Mouse (Mus musculus) ovary, adult 18-20 months (tissue): ENCODE data around the gene Aqp7.

Experiments
- DNase-seq: peaks from one replicate; pipeline ENCODE4 v3.0.0; 2022; ENCODE audit warnings: low spot score, mixed read lengths

Gene Aqp7

GRCm38 (mm10) chr4:41063351-41063750 is 15.4 kb upstream of the Aqp7 start:
- DNase-seq: no peak

- DNase-seq: no peak
These were observed 9.4 kb upstream of the Aqp7 start for GRCm38 (mm10) chr4:41057361-41057760.

GRCm38 (mm10) chr4:41056742-41057332 is 8.9 kb upstream of the Aqp7 start:
- DNase-seq: no peak

GRCm38 (mm10) chr4:41056253-41056652 is 8.3 kb upstream of the Aqp7 start:
- no peak for DNase-seq

- DNase-seq: no peak
These were observed 7.2 kb upstream of the Aqp7 start for GRCm38 (mm10) chr4:41055111-41055510.

- DNase-seq: no peak
These were observed 3.8 kb upstream of the Aqp7 start for GRCm38 (mm10) chr4:41051781-41052180.

- peak; percentile 60 for DNase-seq
These were observed 3.1 kb upstream of the Aqp7 start for GRCm38 (mm10) chr4:41050726-41051675.

GRCm38 (mm10) chr4:41048926-41049325 is 987 bp upstream of the Aqp7 start:
- no peak for DNase-seq

- DNase-seq: no peak
These were observed 1.6 kb downstream of the Aqp7 start for GRCm38 (mm10) chr4:41046254-41046795.

GRCm38 (mm10) chr4:41045288-41045687 is 2.7 kb downstream of the Aqp7 start:
- no peak for DNase-seq

- no peak for DNase-seq
These were observed 4.0 kb downstream of the Aqp7 start for GRCm38 (mm10) chr4:41043961-41044360.

GRCm38 (mm10) chr4:41042880-41043279 is 5.1 kb downstream of the Aqp7 start:
- no peak for DNase-seq

- DNase-seq: peak; percentile 65
These were observed 7.0 kb downstream of the Aqp7 start for GRCm38 (mm10) chr4:41040983-41041382.

GRCm38 (mm10) chr4:41037942-41038341 is 10.0 kb downstream of the Aqp7 start:
- no peak for DNase-seq

GRCm38 (mm10) chr4:41031242-41031641 is 16.7 kb downstream of the Aqp7 start:
- DNase-seq: no peak

GRCm38 (mm10) chr4:41029372-41029771 is 18.6 kb downstream of the Aqp7 start:
- no peak for DNase-seq

- no peak for DNase-seq
These were observed 19.7 kb downstream of the Aqp7 start for GRCm38 (mm10) chr4:41028272-41028671.

- no peak for DNase-seq
These were observed 20.1 kb downstream of the Aqp7 start for GRCm38 (mm10) chr4:41027872-41028271.

GRCm38 (mm10) chr4:41026086-41026787 is 21.7 kb downstream of the Aqp7 start:
- DNase-seq: no peak

GRCm38 (mm10) chr4:41021094-41021493 is 26.8 kb downstream of the Aqp7 start:
- DNase-seq: no peak

- no peak for DNase-seq
These were observed 32.1 kb downstream of the Aqp7 start for GRCm38 (mm10) chr4:41015798-41016197.

GRCm38 (mm10) chr4:41013351-41013750 is 34.6 kb downstream of the Aqp7 start:
- DNase-seq: no peak
